Mouse (Mus musculus): ENCODE data around the gene Prrx2. TPM values are rescaled to one million over a fixed set of nuclear protein-coding genes. Genes with fewer than 3 reads are reported as not detected.
"Not testable (repeated sequence)": the region's sequence is repeated elsewhere in the genome, so short reads cannot be mapped to it uniquely, and the experiment has no call there.

Prrx2 gene
- polyA plus RNA-seq, 1 experiment, result 2.5 TPM

DNA sequence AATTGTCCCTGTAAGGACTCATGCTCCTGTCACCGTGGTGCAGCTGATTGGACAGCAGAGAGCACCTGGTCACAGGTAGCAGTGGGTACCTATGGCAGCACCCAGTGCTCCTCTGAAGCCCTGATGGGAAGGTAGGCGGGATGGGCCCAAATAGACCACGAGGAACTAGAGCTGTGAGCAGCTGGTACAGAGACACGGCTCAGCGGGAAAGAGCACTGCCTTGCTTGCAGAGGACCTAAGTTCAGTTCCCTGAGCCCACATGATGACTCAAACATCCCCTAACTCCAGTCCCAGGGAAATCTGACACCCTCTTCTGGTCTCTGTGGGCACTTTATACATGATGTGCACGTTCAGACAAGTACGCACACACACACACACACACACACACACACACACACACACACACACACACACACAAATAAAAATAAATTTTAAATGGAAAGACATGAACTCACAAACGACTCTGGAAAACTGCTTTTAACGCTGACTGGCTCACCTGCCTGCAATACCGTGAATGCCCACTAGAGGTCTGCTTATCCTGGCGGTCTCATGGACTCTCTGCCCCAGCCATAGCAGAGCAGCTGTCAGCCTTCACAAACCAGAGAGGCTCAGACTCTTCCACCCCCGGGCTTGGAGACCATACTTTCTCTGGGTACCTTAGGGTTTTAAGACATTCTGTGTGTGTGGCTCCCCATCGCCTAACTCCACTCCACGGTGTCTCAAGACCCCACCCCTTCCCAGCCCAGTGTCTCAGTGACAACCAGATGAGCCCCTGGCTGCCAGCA, 93.3 kb downstream of the Prrx2 start:
- DNase-seq, result peak; percentile 80
- Histone ChIP-seq H3K36me3 (ENCODE audit: control insufficient read depth, insufficient read depth, low read length) (no peaks in the 10 kb centered on the region), H3K4me3 (ENCODE audit: control insufficient read depth, insufficient read depth, low read length) (no peak overlapping the region), H3K27ac (ENCODE audit: control insufficient read depth, insufficient read depth, low read length) (no peak overlapping the region), H3K4me1 (replicated peaks; ENCODE audit: control insufficient read depth, insufficient read depth, low read length) (peaks cover 14% of the 10 kb centered on the region), H3K27me3 (ENCODE audit: control insufficient read depth, insufficient read depth, low read length) (no peaks in the 10 kb centered on the region)
- WGBS, result 31% methylated on average over 14 of the region's 14 CpGs
- TF ChIP-seq POLR2A (IDR thresholded peaks at IDR 0.05; ENCODE audit: control insufficient read depth, extremely low read depth, insufficient read depth, low read length, poor library complexity), result no peak
- peak; percentile 80; the same call in 1 of the 2 replicates for TF ChIP-seq CTCF (IDR thresholded peaks at IDR 0.05; ENCODE audit: borderline replicate concordance, control insufficient read depth, extremely low read depth, insufficient read depth, low read length, poor library complexity)

DNA sequence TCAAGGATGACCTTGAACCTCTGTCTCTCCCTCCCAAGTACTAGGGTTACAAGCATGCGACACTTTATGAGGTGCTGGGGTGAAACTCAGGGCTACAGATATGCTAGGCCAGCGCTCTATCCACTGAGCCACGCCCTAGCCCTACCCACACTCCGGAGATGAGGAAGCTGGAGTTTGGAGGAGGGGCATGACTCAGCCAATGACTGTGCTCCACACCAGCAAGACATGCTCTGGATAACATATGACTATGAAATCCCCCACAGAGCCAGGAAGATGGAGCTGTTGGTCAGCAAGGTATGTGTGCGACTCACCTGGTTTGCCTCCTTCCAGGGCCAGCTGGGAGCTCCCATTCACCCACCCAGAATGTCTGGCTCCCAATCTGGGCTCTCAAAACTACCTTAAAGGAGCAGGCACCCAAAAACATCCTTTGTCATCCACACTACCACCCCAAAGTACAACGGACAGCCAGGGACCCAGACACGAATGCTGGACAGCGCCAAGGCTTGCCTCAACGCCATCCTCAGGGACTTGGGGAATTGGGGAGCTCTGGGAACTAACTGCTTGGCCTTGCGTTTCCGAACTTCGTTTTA, 94.2 kb downstream of the Prrx2 start:
- WGBS, result 27% methylated on average over 12 of the region's 12 CpGs
- Histone ChIP-seq H3K27me3 (ENCODE audit: control insufficient read depth, insufficient read depth, low read length) (no peaks in the 10 kb centered on the region), H3K36me3 (ENCODE audit: control insufficient read depth, insufficient read depth, low read length) (no peaks in the 10 kb centered on the region), H3K27ac (ENCODE audit: control insufficient read depth, insufficient read depth, low read length) (peak overlapping the region; percentile 42; the same call in 1 of the 2 replicates), H3K4me1 (replicated peaks; ENCODE audit: control insufficient read depth, insufficient read depth, low read length) (peaks cover 14% of the 10 kb centered on the region), H3K4me3 (ENCODE audit: control insufficient read depth, insufficient read depth, low read length) (peak overlapping the region; percentile 5; the same call in 1 of the 2 replicates)
- DNase-seq, result no peak
- TF ChIP-seq CTCF (IDR thresholded peaks at IDR 0.05; ENCODE audit: borderline replicate concordance, control insufficient read depth, extremely low read depth, insufficient read depth, low read length, poor library complexity) (no peak), POLR2A (IDR thresholded peaks at IDR 0.05; ENCODE audit: control insufficient read depth, extremely low read depth, insufficient read depth, low read length, poor library complexity) (no peak)

- peaks cover 14% of the 10 kb centered on the region for H3K4me1 ChIP-seq (replicated peaks; ENCODE audit: control insufficient read depth, insufficient read depth, low read length)
- H3K27me3 ChIP-seq (ENCODE audit: control insufficient read depth, insufficient read depth, low read length), result no peaks in the 10 kb centered on the region
- peak within 1 kb of the TSS; percentile 5; the same call in 1 of the 2 replicates for H3K4me3 ChIP-seq (ENCODE audit: control insufficient read depth, insufficient read depth, low read length)
- peak; percentile 63 for DNase-seq
- 8% methylated on average over 23 of the region's 23 CpGs for WGBS
- H3K36me3 ChIP-seq (ENCODE audit: control insufficient read depth, insufficient read depth, low read length), result no peaks in the 10 kb centered on the region
- H3K27ac ChIP-seq (ENCODE audit: control insufficient read depth, insufficient read depth, low read length), result peak within 1 kb of the TSS; percentile 42; the same call in 1 of the 2 replicates
- TF ChIP-seq POLR2A (IDR thresholded peaks at IDR 0.05; ENCODE audit: control insufficient read depth, extremely low read depth, insufficient read depth, low read length, poor library complexity), result no peak
- peak; percentile 65; the same call in 1 of the 2 replicates for TF ChIP-seq CTCF (IDR thresholded peaks at IDR 0.05; ENCODE audit: borderline replicate concordance, control insufficient read depth, extremely low read depth, insufficient read depth, low read length, poor library complexity)
Observed at GRCm38 (mm10) chr2:30929483-30930045, 94.8 kb downstream of the Prrx2 start, which contains the start of gene Ptges. Gene Ptges (minus strand): TSS chr2:30929863.

DNA sequence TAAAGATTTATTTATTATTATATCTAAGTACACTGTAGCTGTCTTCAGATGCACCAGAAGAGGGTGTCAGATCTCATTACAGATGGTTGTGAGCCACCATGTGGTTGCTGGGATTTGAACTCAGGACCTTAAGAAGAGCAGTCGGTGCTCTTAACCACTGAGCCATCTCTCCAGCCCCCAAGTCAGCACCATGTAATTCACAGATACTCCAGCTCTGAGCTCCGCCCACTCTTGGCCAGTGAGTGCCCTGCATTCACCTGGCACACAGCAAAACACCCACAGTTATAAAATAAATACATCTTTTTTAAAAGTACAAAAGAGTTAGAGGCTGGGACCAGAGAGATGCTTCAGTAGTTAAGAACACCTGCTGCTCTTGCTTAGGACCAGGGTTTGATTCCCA, 96.1 kb downstream of the Prrx2 start:
- not testable (repeated sequence) for H3K4me3 ChIP-seq (ENCODE audit: control insufficient read depth, insufficient read depth, low read length); DNase-seq; H3K36me3 ChIP-seq (ENCODE audit: control insufficient read depth, insufficient read depth, low read length); H3K27me3 ChIP-seq (ENCODE audit: control insufficient read depth, insufficient read depth, low read length); H3K27ac ChIP-seq (ENCODE audit: control insufficient read depth, insufficient read depth, low read length)
- WGBS, result 97% methylated on average over 2 of the region's 2 CpGs
- H3K4me1 ChIP-seq (replicated peaks; ENCODE audit: control insufficient read depth, insufficient read depth, low read length), result peaks cover 14% of the 10 kb centered on the region

Other genes with a start within 250 kb of the Prrx2 start
- 1.7 and 2.9 TPM in 2 replicates for gene Cstad, start 239.9 kb upstream of the Prrx2 start, polyA plus RNA-seq (2012; rRNA removed)
- 4.0 and 5.2 TPM in 2 replicates for gene 1700001O22Rik, start 31.3 kb upstream of the Prrx2 start, polyA plus RNA-seq (2012; rRNA removed)
- 30.5 and 33.9 TPM in 2 replicates for gene Ntmt1, start 27.1 kb upstream of the Prrx2 start, polyA plus RNA-seq (2012; rRNA removed)
- gene Asb6, start 4.6 kb upstream of the Prrx2 start, polyA plus RNA-seq (2012; rRNA removed), result 97.6 and 103 TPM in 2 replicates
- 10.1 and 12.3 TPM in 2 replicates for gene Ptges, start 94.9 kb downstream of the Prrx2 start, polyA plus RNA-seq (2012; rRNA removed)
- 35.5 and 41.7 TPM in 2 replicates for gene Tor1b, start 118.0 kb downstream of the Prrx2 start, polyA plus RNA-seq (2012; rRNA removed)
- gene Tor1a, start 133.0 kb downstream of the Prrx2 start, polyA plus RNA-seq (2012; rRNA removed), result 61.1 and 65.7 TPM in 2 replicates
- 29.8 and 37.9 TPM in 2 replicates for gene BC005624, start 147.2 kb downstream of the Prrx2 start, polyA plus RNA-seq (2012; rRNA removed)
- 21.0 and 24.9 TPM in 2 replicates for gene Usp20, start 147.3 kb downstream of the Prrx2 start, polyA plus RNA-seq (2012; rRNA removed)

All from thymus, adult 2 months (tissue).